Mouse (Mus musculus) brain, embryonic 14.5 days (tissue): ENCODE results near the gene Lca5l.

Experiments
- CTCF ChIP-seq: fragments of 200-500 bp; IDR thresholded peaks from 2 replicates; pipeline ENCODE4 v1.5.1; 2012; ENCODE audit warnings: inconsistent platforms, mild to moderate bottlenecking, moderate library complexity, borderline replicate concordance; ENCODE audit not compliant: insufficient read depth, insufficient read length; ENCODE audit errors: extremely low read depth
- POLR2A ChIP-seq: fragments of 200-500 bp; IDR thresholded peaks from 2 replicates; pipeline ENCODE4 v1.6.1; 2012; ENCODE audit warnings: mild to moderate bottlenecking, inconsistent platforms, borderline replicate concordance; ENCODE audit not compliant: poor library complexity, insufficient read depth, insufficient read length, severe bottlenecking; ENCODE audit errors: extremely low read depth

- no peak for TF ChIP-seq CTCF
- no peak for TF ChIP-seq POLR2A
Observed at GRCm38 (mm10) chr16:96148834-96149233, 43.2 kb downstream of the Lca5l start.
